Mouse (Mus musculus) limb, embryonic 11.5 days (tissue): ENCODE results near the gene Wwox. TPM values are rescaled to one million over a fixed set of nuclear protein-coding genes. Genes with fewer than 3 reads are reported as not detected.

Experiments
- ATAC-seq: fragments of 200-750 bp; cut with Nextera tagmentation; 2 replicates; pipeline ENCODE4 v1.8.0; 2017; ENCODE audit warnings: low read depth; ENCODE audit not compliant: insufficient number of reproducible peaks, low FRiP score, low TSS enrichment
- DNase-seq: peaks from one replicate; pipeline ENCODE4 v3.0.0-alpha.2; 2015; ENCODE audit warnings: low spot score
- H3K27ac ChIP-seq: fragments of 300-500 bp; sonication (generic); replicated peaks from 2 replicates; pipeline ENCODE4 v1.5.1; 2014; ENCODE audit warnings: low read depth, mild to moderate bottlenecking, low read length
- H3K27me3 ChIP-seq: fragments of 300-500 bp; sonication (generic); 2 replicates; pipeline ENCODE4 v1.6.1; 2014; ENCODE audit warnings: mild to moderate bottlenecking, low read length, mixed read lengths; ENCODE audit not compliant: control insufficient read depth, insufficient read depth
- H3K36me3 ChIP-seq: fragments of 300-500 bp; sonication (generic); 2 replicates; pipeline ENCODE4 v1.6.1; 2014; ENCODE audit warnings: mild to moderate bottlenecking, low read length, moderate library complexity, mixed read lengths; ENCODE audit not compliant: control insufficient read depth, insufficient read depth
- H3K4me1 ChIP-seq: fragments of 300-500 bp; sonication (generic); 2 replicates; pipeline ENCODE4 v1.6.1; 2014; ENCODE audit warnings: low read length, mixed read lengths; ENCODE audit not compliant: control insufficient read depth, insufficient read depth
- H3K4me2 ChIP-seq: fragments of 300-500 bp; sonication (generic); 2 replicates; pipeline ENCODE4 v1.6.1; 2014; ENCODE audit warnings: low read depth, mild to moderate bottlenecking, moderate library complexity; ENCODE audit not compliant: severe bottlenecking
- H3K4me3 ChIP-seq: fragments of 300-500 bp; sonication (generic); 2 replicates; pipeline ENCODE4 v1.5.1; 2014; ENCODE audit warnings: low read depth, low read length
- H3K9ac ChIP-seq: fragments of 300-500 bp; sonication (generic); 2 replicates; pipeline ENCODE4 v1.6.1; 2014; ENCODE audit warnings: mild to moderate bottlenecking, low read length
- H3K9me3 ChIP-seq: fragments of 300-500 bp; sonication (generic); 2 replicates; pipeline ENCODE4 v1.6.1; 2016; ENCODE audit warnings: low read length; ENCODE audit not compliant: control insufficient read depth
- WGBS: fragments of 180-500 bp; shearing (Covaris S2); extraction: QIAGEN DNeasy Blood & Tissue Kit; methylation state at CpG from one replicate; pipeline ENCODE4 v1.1.7; 2014; 5-methylcytosine and 5-hydroxymethylcytosine counted together
- polyA plus RNA-seq: library from polyadenylated mRNA; unstranded; fragments of >200 nt; fragmentation: Nextera tagmentation; extraction: Ambion mirVana; gene quantifications from 2 replicates; pipeline ENCODE4 v1.2.1, GENCODE M21; 2014

The Wwox gene
- polyA plus RNA-seq, 1 experiment from 2014 or later = 7.3 TPM

- H3K27me3 ChIP-seq = no peaks in the 10 kb centered on the region
- no peaks in the 10 kb centered on the region for H3K36me3 ChIP-seq
- H3K9ac ChIP-seq = no peak overlapping the region
- DNase-seq (no peak), ATAC-seq (no peak)
- H3K9me3 ChIP-seq = no peaks in the 10 kb centered on the region
- no peak overlapping the region for H3K4me3 ChIP-seq
- 0 out of 2 replicates have a peak, but pooled peaks cover 3% of the 10 kb centered on the region for H3K4me1 ChIP-seq
- H3K27ac ChIP-seq = no peak overlapping the region
- H3K4me2 ChIP-seq = no peak overlapping the region
- 75% methylated on average over 7 of the region's 7 CpGs for WGBS
These were observed 863.0 kb downstream of the Wwox start for GRCm38 (mm10) chr8:115302484-115302883.

- H3K27ac ChIP-seq = no peak overlapping the region
These were observed 868.0 kb downstream of the Wwox start for GRCm38 (mm10) chr8:115307412-115307811.

GRCm38 (mm10) chr8:115311003-115311402 is 871.5 kb downstream of the Wwox start:
- Histone ChIP-seq H3K4me3 (no peak overlapping the region), H3K4me1 (0 out of 2 replicates have a peak, but pooled peaks cover 3% of the 10 kb centered on the region), H3K9me3 (no peaks in the 10 kb centered on the region), H3K4me2 (no peak overlapping the region), H3K27me3 (no peaks in the 10 kb centered on the region), H3K27ac (no peak overlapping the region), H3K36me3 (no peaks in the 10 kb centered on the region), H3K9ac (no peak overlapping the region)
- DNase-seq (no peak), ATAC-seq (no peak)
- WGBS = 92% methylated on average over 6 of the region's 6 CpGs

More at GRCm38 (mm10) chr8:115307412-115307811, 868.0 kb downstream of the Wwox start:
- H3K36me3 ChIP-seq = no peaks in the 10 kb centered on the region
- no peak for DNase-seq
- 0 out of 2 replicates have a peak, but pooled peaks cover 3% of the 10 kb centered on the region for H3K4me1 ChIP-seq
- no peak overlapping the region for H3K4me3 ChIP-seq
- no peaks in the 10 kb centered on the region for H3K9me3 ChIP-seq
- no peaks in the 10 kb centered on the region for H3K27me3 ChIP-seq
- no peak overlapping the region for H3K4me2 ChIP-seq
- H3K9ac ChIP-seq = no peak overlapping the region
- WGBS = 36% methylated on average over 4 of the region's 4 CpGs
- ATAC-seq = no peak

GRCm38 (mm10) chr8:115312371-115312770 is 872.9 kb downstream of the Wwox start:
- 66% methylated on average over 2 of the region's 2 CpGs for WGBS
- no peaks in the 10 kb centered on the region for H3K36me3 ChIP-seq
- ATAC-seq = no peak
- no peaks in the 10 kb centered on the region for H3K27me3 ChIP-seq
- no peaks in the 10 kb centered on the region for H3K9me3 ChIP-seq
- 0 out of 2 replicates have a peak, but pooled peaks cover under 1% of the 10 kb centered on the region for H3K4me1 ChIP-seq
- no peak overlapping the region for H3K4me3 ChIP-seq
- no peak overlapping the region for H3K27ac ChIP-seq
- no peak overlapping the region for H3K9ac ChIP-seq
- H3K4me2 ChIP-seq = no peak overlapping the region
- DNase-seq = no peak

- no peak overlapping the region for H3K9ac ChIP-seq
- no peak overlapping the region for H3K27ac ChIP-seq
- no peaks in the 10 kb centered on the region for H3K36me3 ChIP-seq
- no peak overlapping the region for H3K4me3 ChIP-seq
- ATAC-seq = no peak
- no peaks in the 10 kb centered on the region for H3K27me3 ChIP-seq
- no peak overlapping the region for H3K4me2 ChIP-seq
- DNase-seq = no peak
- 88% methylated on average over 5 of the region's 5 CpGs for WGBS
- no peaks in the 10 kb centered on the region for H3K9me3 ChIP-seq
- H3K4me1 ChIP-seq = no peaks in the 10 kb centered on the region
These were observed 883.0 kb downstream of the Wwox start for GRCm38 (mm10) chr8:115322501-115322900.

- Histone ChIP-seq H3K4me1 (no peaks in the 10 kb centered on the region), H3K9ac (no peak overlapping the region), H3K4me2 (no peak overlapping the region), H3K36me3 (no peaks in the 10 kb centered on the region), H3K27me3 (no peaks in the 10 kb centered on the region), H3K4me3 (no peak overlapping the region), H3K27ac (no peak overlapping the region), H3K9me3 (no peaks in the 10 kb centered on the region)
- no peak for DNase-seq
- WGBS = 93% methylated on average over 11 of the region's 11 CpGs
- ATAC-seq = no peak
These were observed 891.2 kb downstream of the Wwox start for GRCm38 (mm10) chr8:115330671-115331070.

GRCm38 (mm10) chr8:115333972-115334371 is 894.5 kb downstream of the Wwox start:
- Histone ChIP-seq H3K4me2 (no peak overlapping the region), H3K9ac (no peak overlapping the region), H3K27me3 (no peaks in the 10 kb centered on the region), H3K36me3 (no peaks in the 10 kb centered on the region), H3K9me3 (no peaks in the 10 kb centered on the region), H3K27ac (no peak overlapping the region), H3K4me3 (no peak overlapping the region), H3K4me1 (no peaks in the 10 kb centered on the region)
- WGBS = 93% methylated on average over 3 of the region's 3 CpGs
- ATAC-seq (no peak), DNase-seq (no peak)

- 80% methylated on average over 1 of the region's 1 CpGs for WGBS
- H3K27me3 ChIP-seq = no peaks in the 10 kb centered on the region
- no peak overlapping the region for H3K9ac ChIP-seq
- H3K4me2 ChIP-seq = no peak overlapping the region
- DNase-seq = no peak
- H3K4me1 ChIP-seq = no peaks in the 10 kb centered on the region
- no peak overlapping the region for H3K27ac ChIP-seq
- H3K36me3 ChIP-seq = no peaks in the 10 kb centered on the region
- no peak for ATAC-seq
- no peak overlapping the region for H3K4me3 ChIP-seq
- H3K9me3 ChIP-seq = no peaks in the 10 kb centered on the region
These were observed 896.9 kb downstream of the Wwox start for GRCm38 (mm10) chr8:115336361-115336760.

GRCm38 (mm10) chr8:115348704-115349103 is 909.2 kb downstream of the Wwox start:
- no peak overlapping the region for H3K4me2 ChIP-seq
- H3K9me3 ChIP-seq = no peaks in the 10 kb centered on the region
- H3K4me1 ChIP-seq = no peaks in the 10 kb centered on the region
- ATAC-seq (no peak), DNase-seq (no peak)
- no peak overlapping the region for H3K9ac ChIP-seq
- H3K4me3 ChIP-seq = no peak overlapping the region
- no peaks in the 10 kb centered on the region for H3K36me3 ChIP-seq
- H3K27ac ChIP-seq = no peak overlapping the region
- WGBS = 75% methylated on average over 6 of the region's 6 CpGs
- no peaks in the 10 kb centered on the region for H3K27me3 ChIP-seq
